Mouse (Mus musculus) intestine, embryonic 14.5 days (tissue): Measurements from ENCODE around the gene Kcnv2. TPM values are rescaled to one million over a fixed set of nuclear protein-coding genes. Genes with fewer than 3 reads are reported as not detected.

ENCODE experiments used
- ATAC-seq: fragments of 200-750 bp; cut with Nextera tagmentation; replicated peaks from 2 replicates; pipeline ENCODE4 v1.8.0; 2017; ENCODE audit warnings: low read depth, moderate number of reproducible peaks, moderate TSS enrichment, moderate library complexity; ENCODE audit not compliant: low FRiP score, low TSS enrichment
- DNase-seq: peaks from one replicate; pipeline ENCODE4 v3.0.0-alpha.2; 2018; ENCODE audit warnings: low spot score
- H3K27ac ChIP-seq: fragments of 300-500 bp; sonication (generic); 2 replicates; pipeline ENCODE4 v1.5.1; 2014; ENCODE audit warnings: low read depth, mild to moderate bottlenecking, control low read depth
- H3K27me3 ChIP-seq: fragments of 300-500 bp; sonication (generic); replicated peaks from 2 replicates; pipeline ENCODE4 v1.6.1; 2014; ENCODE audit warnings: low read length, control low read depth; ENCODE audit not compliant: control insufficient read depth, insufficient read depth
- H3K36me3 ChIP-seq: fragments of 300-500 bp; sonication (generic); 2 replicates; pipeline ENCODE4 v1.6.1; 2014; ENCODE audit warnings: low read length, control low read depth; ENCODE audit not compliant: control insufficient read depth, insufficient read depth
- H3K4me1 ChIP-seq: fragments of 300-500 bp; sonication (generic); replicated peaks from 2 replicates; pipeline ENCODE4 v1.6.1; 2014; ENCODE audit warnings: low read length, control low read depth, mixed read lengths; ENCODE audit not compliant: control insufficient read depth, insufficient read depth
- H3K4me2 ChIP-seq: fragments of 300-500 bp; sonication (generic); 2 replicates; pipeline ENCODE4 v1.6.1; 2014; ENCODE audit warnings: low read length
- H3K4me3 ChIP-seq: fragments of 300-500 bp; sonication (generic); 2 replicates; pipeline ENCODE4 v1.5.1; 2014; ENCODE audit warnings: low read depth, low read length, control low read depth, mixed read lengths
- H3K9ac ChIP-seq: fragments of 300-500 bp; sonication (generic); 2 replicates; pipeline ENCODE4 v1.6.1; 2014; ENCODE audit warnings: mild to moderate bottlenecking, low read length
- H3K9me3 ChIP-seq: fragments of 300-500 bp; sonication (generic); 2 replicates; pipeline ENCODE4 v1.6.1; 2016; ENCODE audit warnings: low read length, control low read depth; ENCODE audit not compliant: control insufficient read depth
- WGBS: fragments of 180-500 bp; shearing (Covaris S2); extraction: QIAGEN DNeasy Blood & Tissue Kit; methylation state at CpG from one replicate; pipeline ENCODE4 v1.1.7; 2014; 5-methylcytosine and 5-hydroxymethylcytosine counted together
- polyA plus RNA-seq: library from polyadenylated mRNA; unstranded; fragments of >200 nt; fragmentation: Nextera tagmentation; extraction: Ambion mirVana; gene quantifications from 2 replicates; pipeline ENCODE4 v1.2.1, GENCODE M21; 2014

Gene Kcnv2
- 0.26 and 0.46 TPM in 2 replicates for polyA plus RNA-seq

DNA sequence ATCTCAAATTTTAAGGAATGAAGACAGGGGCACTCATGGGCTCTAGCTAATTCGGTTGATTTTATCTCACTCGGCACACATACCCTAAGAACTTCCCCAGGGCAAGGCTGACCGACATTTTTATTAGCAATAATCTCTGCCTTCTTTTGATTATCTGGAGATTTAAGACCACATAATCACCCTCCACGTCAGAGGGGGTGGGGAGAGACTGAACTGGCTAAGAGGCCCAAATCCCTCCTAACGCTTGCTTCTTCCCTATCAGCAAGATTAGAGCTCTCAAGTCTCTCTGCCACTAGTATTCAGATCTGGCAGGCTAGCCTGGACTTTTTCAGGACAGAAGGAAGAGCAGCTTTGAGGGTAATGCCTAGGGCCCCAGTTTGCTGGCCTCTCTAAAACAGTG lies at the start of gene Kcnv2:
Kcnv2 (plus strand) TSS at position 308 of the 400 bp plus-strand sequence.
- H3K9ac ChIP-seq = no peak within 1 kb of the TSS
- H3K27ac ChIP-seq = 0 out of 2 replicates have a peak within 1 kb of the TSS, but pooled peaks have one; percentile 16
- 29% methylated on average over 5 of the region's 5 CpGs for WGBS

DNA sequence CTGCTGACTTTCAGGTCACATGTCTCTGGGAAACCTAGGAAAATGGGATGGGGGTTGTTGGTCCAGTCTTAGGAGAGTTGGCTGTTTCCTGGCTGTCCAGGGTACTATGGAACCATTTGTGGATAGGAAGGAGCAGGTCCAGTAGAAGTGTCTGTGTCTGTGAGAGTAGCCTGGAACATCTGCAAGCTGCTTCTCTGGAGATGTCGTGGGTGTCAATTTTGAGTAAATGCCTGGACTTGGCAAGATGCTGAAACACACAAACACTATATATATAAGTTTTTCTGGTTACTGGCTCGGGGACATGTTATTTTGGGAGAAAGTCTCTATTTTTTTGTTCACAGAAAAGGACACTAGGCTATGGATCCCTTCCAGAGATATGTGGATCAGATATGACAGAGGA lies 49.0 kb upstream of the Kcnv2 start:
- ATAC-seq = no peak
- 80% methylated on average over 2 of the region's 2 CpGs for WGBS
- H3K27me3 ChIP-seq = no peaks in the 10 kb centered on the region

More for the DNA sequence above, at the start of gene Kcnv2:
- DNase-seq = no peak
- no peaks in the 10 kb centered on the region for H3K27me3 ChIP-seq
- no peaks in the 10 kb centered on the region for H3K4me1 ChIP-seq
- H3K4me3 ChIP-seq = no peak within 1 kb of the TSS
- no peak for ATAC-seq
- H3K9me3 ChIP-seq = no peaks in the 10 kb centered on the region
- H3K4me2 ChIP-seq = no peak within 1 kb of the TSS
- H3K36me3 ChIP-seq = no peaks in the 10 kb centered on the region

DNA sequence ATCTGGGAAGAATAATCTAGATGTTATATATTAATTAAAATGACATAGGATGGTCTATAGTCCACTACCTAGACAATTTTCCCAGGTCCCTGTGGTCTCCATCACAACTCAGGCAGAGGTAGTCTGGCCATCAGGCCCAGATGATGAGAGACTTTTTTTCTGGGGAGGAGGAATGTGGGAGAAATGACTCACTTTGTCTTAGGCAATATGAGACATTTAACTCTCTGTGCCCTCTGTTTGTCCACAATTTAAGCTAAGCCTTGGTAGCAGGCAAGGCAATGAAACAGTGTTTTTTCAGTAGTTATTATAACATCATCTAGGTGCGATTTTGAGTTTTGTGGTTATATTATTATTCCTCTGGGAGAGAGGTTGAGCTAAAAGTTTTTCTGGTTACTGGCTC lies 48.0 kb upstream of the Kcnv2 start:
- WGBS = 82% methylated on average over 1 of the region's 1 CpGs
- ATAC-seq = no peak
- Histone ChIP-seq H3K4me2 (no peak overlapping the region), H3K9me3 (no peaks in the 10 kb centered on the region), H3K9ac (no peak overlapping the region), H3K4me1 (no peaks in the 10 kb centered on the region), H3K27ac (no peak overlapping the region), H3K4me3 (no peak overlapping the region), H3K36me3 (no peaks in the 10 kb centered on the region), H3K27me3 (no peaks in the 10 kb centered on the region)
- no peak for DNase-seq

More for the DNA sequence above, 49.0 kb upstream of the Kcnv2 start:
- no peak for DNase-seq
- Histone ChIP-seq H3K4me1 (no peaks in the 10 kb centered on the region), H3K9ac (no peak overlapping the region), H3K27ac (no peak overlapping the region), H3K4me2 (no peak overlapping the region), H3K36me3 (no peaks in the 10 kb centered on the region), H3K9me3 (no peaks in the 10 kb centered on the region), H3K4me3 (no peak overlapping the region)

DNA sequence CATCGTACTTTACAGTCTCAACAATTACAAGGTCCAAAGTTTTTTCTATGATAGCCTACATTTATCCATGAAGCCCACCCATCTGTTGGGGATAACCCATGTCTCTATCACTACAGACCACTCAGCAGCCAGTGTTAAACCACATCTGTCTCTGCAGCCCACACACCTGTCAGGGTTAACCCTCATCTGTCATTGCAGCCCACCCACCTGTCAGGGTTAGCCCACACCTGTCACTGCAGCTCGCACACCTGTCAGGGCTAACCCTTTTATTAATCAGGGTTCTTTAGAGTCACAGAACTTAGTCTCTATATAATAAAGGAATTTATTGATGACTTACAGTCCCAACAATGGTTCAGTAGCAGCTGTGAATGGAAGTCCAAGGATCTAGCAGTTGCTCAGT lies 43.2 kb upstream of the Kcnv2 start:
- no peaks in the 10 kb centered on the region for H3K4me1 ChIP-seq
- WGBS = 89% methylated on average over 2 of the region's 2 CpGs
- no peaks in the 10 kb centered on the region for H3K36me3 ChIP-seq
- H3K9ac ChIP-seq = no peak overlapping the region
- H3K9me3 ChIP-seq = no peaks in the 10 kb centered on the region
- no peak for ATAC-seq
- no peak overlapping the region for H3K27ac ChIP-seq
- no peak overlapping the region for H3K4me3 ChIP-seq
- no peaks in the 10 kb centered on the region for H3K27me3 ChIP-seq
- DNase-seq = no peak
- H3K4me2 ChIP-seq = no peak overlapping the region

- Histone ChIP-seq H3K4me3 (no peak overlapping the region), H3K27me3 (no peaks in the 10 kb centered on the region), H3K36me3 (no peaks in the 10 kb centered on the region), H3K4me1 (no peaks in the 10 kb centered on the region), H3K9ac (no peak overlapping the region), H3K9me3 (no peaks in the 10 kb centered on the region), H3K4me2 (no peak overlapping the region), H3K27ac (no peak overlapping the region)
- WGBS = 89% methylated on average over 2 of the region's 2 CpGs
- DNase-seq (no peak), ATAC-seq (no peak)
These were observed 12.3 kb upstream of the Kcnv2 start for GRCm38 (mm10) chr19:27310039-27310438.

DNA sequence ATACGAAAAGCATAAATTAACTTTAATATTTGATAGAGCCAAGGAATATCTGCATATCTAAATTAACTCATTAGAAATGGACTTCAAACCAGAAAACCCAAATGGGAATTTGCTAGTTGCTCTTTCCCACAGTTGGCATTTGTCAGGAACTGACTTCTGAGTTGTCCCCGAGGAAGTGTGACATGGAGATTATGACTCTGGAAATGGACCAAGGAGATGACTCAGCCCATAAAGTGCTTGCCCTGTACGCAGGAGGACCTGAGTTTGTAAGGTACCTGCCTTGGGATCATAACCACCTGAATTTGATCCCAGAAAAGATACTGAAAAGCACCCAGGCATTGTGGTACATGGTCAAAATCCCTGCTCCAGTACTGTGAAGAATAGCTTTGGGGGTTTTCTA lies 11.1 kb upstream of the Kcnv2 start:
- H3K9ac ChIP-seq = no peak overlapping the region
- no peak for DNase-seq
- H3K27me3 ChIP-seq = no peaks in the 10 kb centered on the region
- no peak for ATAC-seq
- no peak overlapping the region for H3K4me3 ChIP-seq
- no peaks in the 10 kb centered on the region for H3K36me3 ChIP-seq
- no peak overlapping the region for H3K4me2 ChIP-seq
- WGBS = 88% methylated on average over 3 of the region's 3 CpGs
- H3K9me3 ChIP-seq = no peaks in the 10 kb centered on the region
- H3K27ac ChIP-seq = no peak overlapping the region
- no peaks in the 10 kb centered on the region; the same call in 1 of the 2 replicates for H3K4me1 ChIP-seq

GRCm38 (mm10) chr19:27312266-27313079 lies 9.9 kb upstream of the Kcnv2 start:
- 86% methylated on average over 11 of the region's 11 CpGs for WGBS
- no peak for ATAC-seq
- no peak overlapping the region for H3K9ac ChIP-seq

GRCm38 (mm10) chr19:27313080-27313413 lies 9.3 kb upstream of the Kcnv2 start:
- no peak overlapping the region for H3K9ac ChIP-seq
- H3K36me3 ChIP-seq = no peaks in the 10 kb centered on the region
- ATAC-seq (no peak), DNase-seq (no peak)
- H3K4me2 ChIP-seq = no peak overlapping the region
- 81% methylated on average over 3 of the region's 3 CpGs for WGBS
- H3K27me3 ChIP-seq = no peaks in the 10 kb centered on the region
- no peak overlapping the region for H3K27ac ChIP-seq
- no peak overlapping the region for H3K4me3 ChIP-seq
- no peaks in the 10 kb centered on the region for H3K9me3 ChIP-seq
- no peaks in the 10 kb centered on the region; the same call in 1 of the 2 replicates for H3K4me1 ChIP-seq

More at GRCm38 (mm10) chr19:27312266-27313079, 9.9 kb upstream of the Kcnv2 start:
- no peak for DNase-seq
- H3K4me1 ChIP-seq = no peaks in the 10 kb centered on the region; the same call in 1 of the 2 replicates
- no peaks in the 10 kb centered on the region for H3K36me3 ChIP-seq
- H3K27ac ChIP-seq = no peak overlapping the region
- no peak overlapping the region for H3K4me3 ChIP-seq
- no peaks in the 10 kb centered on the region for H3K27me3 ChIP-seq
- no peak overlapping the region for H3K4me2 ChIP-seq
- H3K9me3 ChIP-seq = no peaks in the 10 kb centered on the region
